Mouse (Mus musculus): ENCODE measurements around the gene Lcn10. TPM values are rescaled to one million over a fixed set of nuclear protein-coding genes. Genes with fewer than 3 reads are reported as not detected.

Gene Lcn10
- total RNA-seq, 1 experiment, result not detected

DNA sequence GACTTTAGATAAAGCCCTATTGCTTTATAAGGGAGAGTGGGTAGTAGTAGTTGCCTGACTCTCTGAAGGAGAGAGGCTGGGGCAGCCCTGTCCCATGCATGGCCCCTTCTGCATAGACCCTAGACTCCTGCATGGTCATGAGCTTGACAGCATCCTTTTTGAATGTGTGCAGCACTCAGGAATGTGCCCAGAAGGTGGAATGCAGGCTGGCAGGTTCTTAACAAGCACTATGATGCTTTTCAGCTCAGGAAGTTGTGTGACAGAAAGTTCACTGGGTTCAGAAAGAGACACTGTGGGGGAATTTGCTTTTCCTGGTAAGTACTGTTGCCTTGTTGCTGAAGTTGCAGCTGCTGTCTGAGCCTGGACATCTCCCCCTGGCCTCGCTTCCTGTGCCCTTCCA is 28.0 kb upstream of the Lcn10 start:
- H3K36me3 ChIP-seq (ENCODE audit: control insufficient read depth, insufficient read depth, low read length, poor library complexity, severe bottlenecking), result no peaks in the 10 kb centered on the region
- H3K4me1 ChIP-seq (ENCODE audit: control insufficient read depth in 2 of 2, insufficient read depth in 2 of 2, low read length in 2 of 2, poor library complexity in 1 of 2), result no peaks in the 10 kb centered on the region
- no peak overlapping the region for H3K27ac ChIP-seq (ENCODE audit: insufficient read depth, low read depth, low read length, poor library complexity, severe bottlenecking)
- in situ Hi-C loops (cut with MboI; ENCODE audit: low sequenced_read_pairs in 2 of 2, unreplicated experiment in 2 of 2), result no loop called here
- H3K9ac ChIP-seq (ENCODE audit: insufficient read depth, low read depth, low read length, poor library complexity, severe bottlenecking), result no peak overlapping the region
- TF ChIP-seq ZNF384 (IDR thresholded peaks at IDR 0.05; ENCODE audit: low read depth, low read length) (no peak), MAFK (IDR thresholded peaks at IDR 0.05; ENCODE audit: insufficient read depth, low read depth, low read length) (no peak), ZC3H11A (IDR thresholded peaks at IDR 0.05; ENCODE audit: borderline replicate concordance, low read depth, low read length) (no peak), CHD2 (IDR thresholded peaks at IDR 0.05; ENCODE audit: low read depth, low read length) (no peak), HCFC1 (IDR thresholded peaks at IDR 0.05; ENCODE audit: borderline replicate concordance, insufficient read depth, low read length) (no peak)
- no peaks in the 10 kb centered on the region for H3K9me3 ChIP-seq (ENCODE audit: control insufficient read depth, insufficient read depth, low read depth, low read length)
- no peak for DNase-seq (ENCODE audit: low read depth, low spot score)
- H3K4me3 ChIP-seq (ENCODE audit: insufficient read depth in 1 of 2, low read depth in 1 of 2, low read length in 2 of 2, poor library complexity in 1 of 2, severe bottlenecking in 1 of 2), result no peak overlapping the region

DNA sequence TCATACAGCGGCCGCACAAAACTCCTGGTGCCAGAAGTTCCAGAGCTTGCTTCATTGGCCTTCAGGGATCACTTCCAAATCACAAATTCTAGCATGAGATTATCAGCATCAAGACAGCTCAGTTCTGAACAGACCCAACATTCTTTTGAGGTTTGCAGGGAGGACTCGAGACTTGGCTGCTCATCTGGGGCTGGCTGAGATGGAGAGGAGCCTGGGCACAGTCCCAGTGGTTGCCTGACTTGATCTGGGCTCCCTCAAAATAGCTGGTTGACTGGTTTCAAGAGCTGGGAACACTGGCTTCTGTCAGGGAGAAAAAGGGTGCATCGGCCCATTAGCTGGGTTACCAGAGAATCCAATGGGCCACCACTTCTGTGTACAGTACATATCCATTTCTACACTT is 25.8 kb upstream of the Lcn10 start:
- Histone ChIP-seq H3K9me3 (ENCODE audit: control insufficient read depth, insufficient read depth, low read depth, low read length) (no peaks in the 10 kb centered on the region), H3K9ac (ENCODE audit: insufficient read depth, low read depth, low read length, poor library complexity, severe bottlenecking) (no peak overlapping the region), H3K4me1 (ENCODE audit: control insufficient read depth in 2 of 2, insufficient read depth in 2 of 2, low read length in 2 of 2, poor library complexity in 1 of 2) (no peaks in the 10 kb centered on the region), H3K36me3 (ENCODE audit: control insufficient read depth, insufficient read depth, low read length, poor library complexity, severe bottlenecking) (no peaks in the 10 kb centered on the region), H3K4me3 (ENCODE audit: insufficient read depth in 1 of 2, low read depth in 1 of 2, low read length in 2 of 2, poor library complexity in 1 of 2, severe bottlenecking in 1 of 2) (no peak overlapping the region), H3K27ac (ENCODE audit: insufficient read depth, low read depth, low read length, poor library complexity, severe bottlenecking) (no peak overlapping the region)
- in situ Hi-C loops (cut with MboI; ENCODE audit: low sequenced_read_pairs in 2 of 2, unreplicated experiment in 2 of 2), result no loop called here
- TF ChIP-seq ZNF384 (IDR thresholded peaks at IDR 0.05; ENCODE audit: low read depth, low read length), result no peak
- TF ChIP-seq HCFC1 (IDR thresholded peaks at IDR 0.05; ENCODE audit: borderline replicate concordance, insufficient read depth, low read length), result no peak
- no peak for TF ChIP-seq ZC3H11A (IDR thresholded peaks at IDR 0.05; ENCODE audit: borderline replicate concordance, low read depth, low read length)
- no peak for TF ChIP-seq MAFK (IDR thresholded peaks at IDR 0.05; ENCODE audit: insufficient read depth, low read depth, low read length)
- no peak for DNase-seq (ENCODE audit: low read depth, low spot score)

DNA sequence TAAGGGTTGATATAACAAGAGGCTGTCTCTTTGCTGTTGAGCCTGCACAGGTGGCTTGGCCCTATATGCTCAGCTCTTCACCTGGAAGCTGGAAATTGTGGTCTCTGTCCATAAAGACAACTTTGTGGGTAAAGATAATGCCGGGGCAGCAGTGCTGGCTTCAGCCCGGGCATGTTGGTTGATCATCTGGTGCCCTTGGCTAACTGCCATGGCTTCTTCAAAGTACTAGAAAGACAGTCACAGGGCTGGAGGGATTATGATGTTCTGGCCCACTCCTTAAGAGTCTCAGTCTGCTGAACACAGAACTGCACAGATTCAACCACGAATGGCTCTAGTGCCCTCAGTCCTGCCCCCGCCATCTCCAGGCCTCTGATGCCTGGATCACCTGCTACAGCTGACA is 25.3 kb upstream of the Lcn10 start:
- no peaks in the 10 kb centered on the region for H3K4me1 ChIP-seq (ENCODE audit: control insufficient read depth in 2 of 2, insufficient read depth in 2 of 2, low read length in 2 of 2, poor library complexity in 1 of 2)
- H3K4me3 ChIP-seq (ENCODE audit: insufficient read depth in 1 of 2, low read depth in 1 of 2, low read length in 2 of 2, poor library complexity in 1 of 2, severe bottlenecking in 1 of 2), result no peak overlapping the region
- no peak overlapping the region for H3K9ac ChIP-seq (ENCODE audit: insufficient read depth, low read depth, low read length, poor library complexity, severe bottlenecking)
- no peak for TF ChIP-seq ZNF384 (IDR thresholded peaks at IDR 0.05; ENCODE audit: low read depth, low read length)
- TF ChIP-seq CHD2 (IDR thresholded peaks at IDR 0.05; ENCODE audit: low read depth, low read length), result no peak
- no peak for TF ChIP-seq HCFC1 (IDR thresholded peaks at IDR 0.05; ENCODE audit: borderline replicate concordance, insufficient read depth, low read length)
- TF ChIP-seq MAFK (IDR thresholded peaks at IDR 0.05; ENCODE audit: insufficient read depth, low read depth, low read length), result no peak
- no peak for TF ChIP-seq ZC3H11A (IDR thresholded peaks at IDR 0.05; ENCODE audit: borderline replicate concordance, low read depth, low read length)
- no peaks in the 10 kb centered on the region for H3K36me3 ChIP-seq (ENCODE audit: control insufficient read depth, insufficient read depth, low read length, poor library complexity, severe bottlenecking)
- no peaks in the 10 kb centered on the region for H3K9me3 ChIP-seq (ENCODE audit: control insufficient read depth, insufficient read depth, low read depth, low read length)
- in situ Hi-C loops (cut with MboI; ENCODE audit: low sequenced_read_pairs in 2 of 2, unreplicated experiment in 2 of 2), result no loop called here
- DNase-seq (ENCODE audit: low read depth, low spot score), result no peak
- H3K27ac ChIP-seq (ENCODE audit: insufficient read depth, low read depth, low read length, poor library complexity, severe bottlenecking), result no peak overlapping the region

DNA sequence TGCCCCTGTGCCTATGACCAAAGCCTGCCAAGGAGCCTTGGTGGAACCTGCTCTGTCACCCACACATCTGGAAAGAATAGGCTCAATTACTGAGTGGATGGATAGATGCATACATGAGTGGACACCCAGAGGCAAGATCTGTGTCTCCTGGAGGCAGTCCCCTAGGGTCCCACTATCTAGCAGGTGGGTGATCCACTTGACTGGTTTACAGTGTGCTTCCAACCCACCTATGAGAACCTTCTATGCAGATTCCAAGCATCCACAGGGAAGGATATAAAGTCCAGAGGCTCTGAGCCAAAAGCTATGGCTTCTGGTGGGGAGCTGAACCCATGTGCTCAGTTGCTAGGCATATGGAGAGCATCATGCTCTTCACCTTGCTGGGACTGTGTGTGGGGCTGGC is 24.9 kb upstream of the Lcn10 start, which contains the start of gene Lcn5:
TSS of gene Lcn5 (plus strand) at position 301 of the 400 bp plus-strand sequence.
- DNase-seq (ENCODE audit: low read depth, low spot score), result no peak
- H3K27ac ChIP-seq (ENCODE audit: insufficient read depth, low read depth, low read length, poor library complexity, severe bottlenecking), result no peak within 1 kb of the TSS
- no peaks in the 10 kb centered on the region for H3K4me1 ChIP-seq (ENCODE audit: control insufficient read depth in 2 of 2, insufficient read depth in 2 of 2, low read length in 2 of 2, poor library complexity in 1 of 2)
- in situ Hi-C loops (cut with MboI; ENCODE audit: low sequenced_read_pairs in 2 of 2, unreplicated experiment in 2 of 2), result no loop called here
- TF ChIP-seq HCFC1 (IDR thresholded peaks at IDR 0.05; ENCODE audit: borderline replicate concordance, insufficient read depth, low read length), result no peak
- no peak for TF ChIP-seq MAFK (IDR thresholded peaks at IDR 0.05; ENCODE audit: insufficient read depth, low read depth, low read length)
- TF ChIP-seq ZC3H11A (IDR thresholded peaks at IDR 0.05; ENCODE audit: borderline replicate concordance, low read depth, low read length), result no peak
- TF ChIP-seq CHD2 (IDR thresholded peaks at IDR 0.05; ENCODE audit: low read depth, low read length), result no peak
- H3K9me3 ChIP-seq (ENCODE audit: control insufficient read depth, insufficient read depth, low read depth, low read length), result no peaks in the 10 kb centered on the region
- H3K9ac ChIP-seq (ENCODE audit: insufficient read depth, low read depth, low read length, poor library complexity, severe bottlenecking), result no peak within 1 kb of the TSS
- no peak within 1 kb of the TSS for H3K4me3 ChIP-seq (ENCODE audit: insufficient read depth in 1 of 2, low read depth in 1 of 2, low read length in 2 of 2, poor library complexity in 1 of 2, severe bottlenecking in 1 of 2)
- H3K36me3 ChIP-seq (ENCODE audit: control insufficient read depth, insufficient read depth, low read length, poor library complexity, severe bottlenecking), result no peaks in the 10 kb centered on the region

DNA sequence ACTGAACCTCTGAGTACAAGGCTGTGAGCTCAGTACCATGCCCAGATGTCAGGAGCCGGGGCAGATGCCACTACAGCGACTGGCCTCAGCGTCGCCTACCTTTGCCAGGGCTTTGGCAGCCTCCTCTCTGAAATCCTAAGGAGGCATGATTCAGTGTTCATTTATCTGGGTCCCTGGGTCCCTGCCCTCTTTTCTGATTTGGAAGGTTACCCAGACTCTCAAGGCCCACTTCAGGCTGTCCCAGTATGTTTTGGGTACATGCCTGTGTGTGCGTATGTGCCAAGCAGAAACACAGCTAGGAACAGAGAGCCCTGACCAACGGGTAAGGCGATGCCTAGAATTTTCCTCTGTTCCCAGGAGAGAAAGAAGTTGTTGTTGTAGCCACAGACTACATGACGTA is 22.2 kb upstream of the Lcn10 start:
- H3K4me1 ChIP-seq (ENCODE audit: control insufficient read depth in 2 of 2, insufficient read depth in 2 of 2, low read length in 2 of 2, poor library complexity in 1 of 2), result no peaks in the 10 kb centered on the region
- no peak overlapping the region for H3K27ac ChIP-seq (ENCODE audit: insufficient read depth, low read depth, low read length, poor library complexity, severe bottlenecking)
- no peak overlapping the region for H3K4me3 ChIP-seq (ENCODE audit: insufficient read depth in 1 of 2, low read depth in 1 of 2, low read length in 2 of 2, poor library complexity in 1 of 2, severe bottlenecking in 1 of 2)
- in situ Hi-C loops (cut with MboI; ENCODE audit: low sequenced_read_pairs in 2 of 2, unreplicated experiment in 2 of 2), result no loop called here
- TF ChIP-seq MAFK (IDR thresholded peaks at IDR 0.05; ENCODE audit: insufficient read depth, low read depth, low read length) (no peak), CHD2 (IDR thresholded peaks at IDR 0.05; ENCODE audit: low read depth, low read length) (no peak), ZNF384 (IDR thresholded peaks at IDR 0.05; ENCODE audit: low read depth, low read length) (no peak), ZC3H11A (IDR thresholded peaks at IDR 0.05; ENCODE audit: borderline replicate concordance, low read depth, low read length) (no peak), HCFC1 (IDR thresholded peaks at IDR 0.05; ENCODE audit: borderline replicate concordance, insufficient read depth, low read length) (no peak)
- H3K9ac ChIP-seq (ENCODE audit: insufficient read depth, low read depth, low read length, poor library complexity, severe bottlenecking), result no peak overlapping the region
- no peaks in the 10 kb centered on the region for H3K9me3 ChIP-seq (ENCODE audit: control insufficient read depth, insufficient read depth, low read depth, low read length)
- no peak for DNase-seq (ENCODE audit: low read depth, low spot score)
- H3K36me3 ChIP-seq (ENCODE audit: control insufficient read depth, insufficient read depth, low read length, poor library complexity, severe bottlenecking), result no peaks in the 10 kb centered on the region

Measured in ES-E14 (cell line).